Mouse (Mus musculus) liver, embryonic 14.5 days (tissue): ENCODE measurements around the gene Carm1. TPM values are rescaled to one million over a fixed set of nuclear protein-coding genes. Genes with fewer than 3 reads are reported as not detected.

ENCODE experiments used
- ATAC-seq: fragments of 200-750 bp; cut with Nextera tagmentation; 2 replicates; pipeline ENCODE4 v1.8.0; 2017; ENCODE audit warnings: moderate number of reproducible peaks, mild to moderate bottlenecking, moderate library complexity; ENCODE audit not compliant: insufficient read depth
- DNase-seq, 3 experiments: peaks; one replicate each; pipeline ENCODE4 v3.0.0-alpha.2; 2012 to 2013; ENCODE audit warnings: low read depth in 3 of 3, low spot score in 3 of 3
- H3K27ac ChIP-seq: fragments of 300-500 bp; sonication (generic); 2 replicates; pipeline ENCODE4 v1.5.1; 2014; ENCODE audit warnings: moderate library complexity, mild to moderate bottlenecking, control low read depth, inconsistent platforms
- H3K27me3 ChIP-seq: fragments of 300-500 bp; sonication (generic); 2 replicates; pipeline ENCODE4 v1.6.1; 2014; ENCODE audit warnings: mild to moderate bottlenecking, low read length, moderate library complexity; ENCODE audit not compliant: control insufficient read depth, insufficient read depth
- H3K36me3 ChIP-seq: fragments of 300-500 bp; sonication (generic); replicated peaks from 2 replicates; pipeline ENCODE4 v1.6.1; 2014; ENCODE audit warnings: low read depth; ENCODE audit not compliant: control insufficient read depth, insufficient read depth
- H3K4me1 ChIP-seq, 2 experiments: fragments of 200-500 bp in 1 of 2; fragments of 300-500 bp in 1 of 2; sonication (generic) in 1 of 2; replicated peaks; 2 replicates each; pipeline ENCODE4 v1.6.1; 2012 to 2014; ENCODE audit warnings: antibody characterized with exemption in 1 of 2, inconsistent platforms in 1 of 2, low read length in 1 of 2; ENCODE audit not compliant: control insufficient read depth in 2 of 2, insufficient read depth in 2 of 2
- H3K4me2 ChIP-seq: fragments of 300-500 bp; sonication (generic); 2 replicates; pipeline ENCODE4 v1.6.1; 2014; ENCODE audit warnings: low read depth, mild to moderate bottlenecking, control low read depth, moderate library complexity
- H3K4me3 ChIP-seq, 2 experiments: fragments of 200-500 bp in 1 of 2; fragments of 300-500 bp in 1 of 2; sonication (generic) in 1 of 2; 2 replicates each; pipeline ENCODE4 v1.5.1; 2012 to 2014; ENCODE audit warnings: low read depth in 2 of 2, low read length in 2 of 2, mild to moderate bottlenecking in 2 of 2, control low read depth in 1 of 2, inconsistent platforms in 1 of 2, moderate library complexity in 1 of 2; ENCODE audit not compliant: insufficient read depth in 1 of 2
- H3K9ac ChIP-seq: fragments of 300-500 bp; sonication (generic); replicated peaks from 2 replicates; pipeline ENCODE4 v1.6.1; 2014; ENCODE audit warnings: mild to moderate bottlenecking, control low read depth, moderate library complexity
- H3K9me3 ChIP-seq: fragments of 300-500 bp; sonication (generic); 2 replicates; pipeline ENCODE4 v1.6.1; 2016; ENCODE audit warnings: low read length, mixed read lengths; ENCODE audit not compliant: control insufficient read depth
- CTCF ChIP-seq: IDR thresholded peaks from 2 replicates; pipeline ENCODE4 v1.5.1; 2016; ENCODE audit warnings: antibody characterized with exemption, low read depth, control low read depth
- EP300 ChIP-seq: IDR thresholded peaks from 2 replicates; pipeline ENCODE4 v1.6.1; 2016; ENCODE audit warnings: antibody characterized with exemption, low read depth
- WGBS: fragments of 180-500 bp; shearing (Covaris S2); extraction: QIAGEN DNeasy Blood & Tissue Kit; methylation state at CpG from one replicate; pipeline ENCODE4 v1.1.7; 2014; ENCODE audit not compliant: insufficient replicate concordance; 5-methylcytosine and 5-hydroxymethylcytosine counted together
- polyA plus RNA-seq, 2 experiments: library from polyadenylated mRNA; depleted of rRNA in 1 of 2; stranded (reverse) in 1 of 2; unstranded in 1 of 2; fragments of >200 nt; fragmentation: Nextera tagmentation in 1 of 2; extraction: Ambion mirVana in 1 of 2; gene quantifications; 2 replicates each; pipeline versions ENCODE4 v1.2.1 to v1.2.3; 2012 to 2014

Carm1 gene
- polyA plus RNA-seq, 2 experiments: 13.6 to 25.6 TPM

- peak overlapping the region; percentile 76 for H3K27ac ChIP-seq
- H3K4me1 ChIP-seq: peaks cover 20 to 23% of the 10 kb centered on the region in 2 experiments
- peak overlapping the region; percentile 22; the same call in 1 of the 2 replicates for H3K4me2 ChIP-seq
- peaks cover 3% of the 10 kb centered on the region; the same call in 1 of the 2 replicates for H3K36me3 ChIP-seq
- DNase-seq (no peak), ATAC-seq (no peak)
- H3K9me3 ChIP-seq: no peaks in the 10 kb centered on the region
- H3K27me3 ChIP-seq: no peaks in the 10 kb centered on the region
- no peak for TF ChIP-seq CTCF
- 75% methylated on average over 1 of the region's 1 CpGs for WGBS
- H3K9ac ChIP-seq: peak overlapping the region; percentile 43; the same call in 1 of the 2 replicates
- H3K4me3 ChIP-seq: no peak overlapping the region
These were observed 17.7 kb downstream of the Carm1 start for GRCm38 (mm10) chr9:21564420-21564819.

GRCm38 (mm10) chr9:21565004-21565586 is 18.4 kb downstream of the Carm1 start:
- H3K27me3 ChIP-seq: no peaks in the 10 kb centered on the region
- TF ChIP-seq EP300: no peak
- TF ChIP-seq CTCF: no peak
- peak overlapping the region; percentile 43; the same call in 1 of the 2 replicates for H3K9ac ChIP-seq
- H3K36me3 ChIP-seq: peaks cover 8% of the 10 kb centered on the region
- peak overlapping the region; percentile 76 for H3K27ac ChIP-seq
- H3K4me1 ChIP-seq: peaks cover 20% of the 10 kb centered on the region in 2 experiments
- H3K9me3 ChIP-seq: no peaks in the 10 kb centered on the region
- peak; percentile 49 for ATAC-seq
- DNase-seq: no peak
- H3K4me3 ChIP-seq: no peak overlapping the region
- peak overlapping the region; percentile 22; the same call in 1 of the 2 replicates for H3K4me2 ChIP-seq
- whole genome bisulfite sequencing: 32% methylated on average over 4 of the region's 4 CpGs

GRCm38 (mm10) chr9:21566538-21566937 is 19.8 kb downstream of the Carm1 start:
- no peaks in the 10 kb centered on the region for H3K9me3 ChIP-seq
- TF ChIP-seq EP300 (no peak), CTCF (no peak)
- H3K4me3 ChIP-seq: no peak overlapping the region
- ATAC-seq (no peak), DNase-seq (no peak)
- H3K9ac ChIP-seq: 0 out of 2 replicates have a peak overlapping the region, but pooled peaks have one; percentile 11
- no peak overlapping the region for H3K4me2 ChIP-seq
- peaks cover 19% of the 10 kb centered on the region for H3K36me3 ChIP-seq
- WGBS: 83% methylated on average over 1 of the region's 1 CpGs
- H3K4me1 ChIP-seq: peaks cover 20% of the 10 kb centered on the region in 2 experiments
- H3K27me3 ChIP-seq: no peaks in the 10 kb centered on the region
- no peak overlapping the region for H3K27ac ChIP-seq

DNA sequence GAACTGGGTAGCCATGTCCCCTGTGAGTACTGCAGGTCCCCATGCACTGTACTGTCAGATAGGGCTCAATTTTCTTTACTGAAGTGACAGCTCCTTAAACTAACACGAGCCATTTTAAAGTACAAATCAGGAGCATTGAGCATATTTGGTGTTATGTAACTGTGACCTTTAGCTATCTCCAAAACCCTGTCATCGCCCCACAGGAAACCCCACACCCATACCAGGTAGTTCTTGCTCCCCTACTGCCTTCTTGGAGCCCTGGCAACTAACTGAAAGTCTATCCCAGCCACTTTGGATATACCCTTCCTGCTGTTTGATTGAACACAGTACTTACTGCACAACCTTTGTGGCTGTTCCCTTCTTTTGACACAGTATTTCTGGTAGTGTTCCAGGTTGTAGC is 20.4 kb downstream of the Carm1 start:
- Histone ChIP-seq H3K4me1 (peaks cover 20% of the 10 kb centered on the region in 2 experiments), H3K27ac (no peak overlapping the region), H3K4me3 (no peak overlapping the region), H3K9me3 (no peaks in the 10 kb centered on the region), H3K4me2 (no peak overlapping the region), H3K27me3 (no peaks in the 10 kb centered on the region), H3K9ac (0 out of 2 replicates have a peak overlapping the region, but pooled peaks have one; percentile 11), H3K36me3 (peaks cover 24% of the 10 kb centered on the region)
- 56% methylated on average over 2 of the region's 2 CpGs for WGBS
- DNase-seq (no peak), ATAC-seq (no peak)
- TF ChIP-seq CTCF (no peak), EP300 (no peak)

- Histone ChIP-seq H3K4me3 (no peak overlapping the region), H3K9me3 (no peaks in the 10 kb centered on the region), H3K4me1 (peaks cover 20% of the 10 kb centered on the region in 2 experiments), H3K27ac (no peak overlapping the region; the same call in 1 of the 2 replicates), H3K27me3 (no peaks in the 10 kb centered on the region), H3K36me3 (peaks cover 30% of the 10 kb centered on the region), H3K9ac (no peak overlapping the region), H3K4me2 (no peak overlapping the region)
- no peak for DNase-seq
- ATAC-seq: no peak
- no peak for TF ChIP-seq EP300
- no peak for TF ChIP-seq CTCF
- 81% methylated on average over 8 of the region's 8 CpGs for WGBS
These were observed 22.1 kb downstream of the Carm1 start for GRCm38 (mm10) chr9:21568657-21569255.
